Mouse (Mus musculus) CD4-positive helper T cell, adult 2 months (primary cell): ENCODE data around the gene Hmgb2.
A peak's percentile ranks its signal among the peaks of the same experiment; 100 is the strongest.
"Not testable (repeated sequence)": the region's sequence is repeated elsewhere in the genome, so short reads cannot be mapped to it uniquely, and the experiment has no call there.

Source experiments
- DNase-seq: peaks from one replicate; pipeline ENCODE4 v3.0.0-alpha.2; 2012; ENCODE audit warnings: low read depth, missing footprints, low spot score

Gene Hmgb2

DNA sequence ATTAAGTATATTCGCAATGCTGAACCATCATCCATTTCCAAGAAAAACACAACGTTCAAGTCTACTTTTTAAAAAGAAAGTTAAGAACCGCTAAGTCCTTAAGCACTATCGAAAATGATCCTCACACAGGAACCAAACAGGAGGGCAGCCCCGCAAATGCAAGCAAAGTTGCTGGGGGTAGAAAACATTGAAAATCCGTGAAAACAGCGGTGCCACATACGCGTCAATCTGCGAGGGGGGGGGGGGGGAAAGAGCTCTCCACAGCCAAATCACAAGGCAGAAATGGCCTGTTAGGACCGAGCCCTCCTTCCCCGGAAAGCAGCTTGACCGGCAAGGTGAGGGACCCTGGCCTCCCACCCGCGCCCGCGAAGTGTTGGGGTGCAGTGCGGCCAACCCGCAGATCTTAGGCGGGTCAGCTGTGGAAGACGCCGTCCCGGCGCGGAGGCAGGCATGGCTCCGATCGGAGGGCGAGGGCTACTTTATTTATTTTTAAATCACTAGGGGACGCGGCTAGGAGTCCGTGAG lies 854 bp upstream of the Hmgb2 start:
- DNase-seq: no peak

DNA sequence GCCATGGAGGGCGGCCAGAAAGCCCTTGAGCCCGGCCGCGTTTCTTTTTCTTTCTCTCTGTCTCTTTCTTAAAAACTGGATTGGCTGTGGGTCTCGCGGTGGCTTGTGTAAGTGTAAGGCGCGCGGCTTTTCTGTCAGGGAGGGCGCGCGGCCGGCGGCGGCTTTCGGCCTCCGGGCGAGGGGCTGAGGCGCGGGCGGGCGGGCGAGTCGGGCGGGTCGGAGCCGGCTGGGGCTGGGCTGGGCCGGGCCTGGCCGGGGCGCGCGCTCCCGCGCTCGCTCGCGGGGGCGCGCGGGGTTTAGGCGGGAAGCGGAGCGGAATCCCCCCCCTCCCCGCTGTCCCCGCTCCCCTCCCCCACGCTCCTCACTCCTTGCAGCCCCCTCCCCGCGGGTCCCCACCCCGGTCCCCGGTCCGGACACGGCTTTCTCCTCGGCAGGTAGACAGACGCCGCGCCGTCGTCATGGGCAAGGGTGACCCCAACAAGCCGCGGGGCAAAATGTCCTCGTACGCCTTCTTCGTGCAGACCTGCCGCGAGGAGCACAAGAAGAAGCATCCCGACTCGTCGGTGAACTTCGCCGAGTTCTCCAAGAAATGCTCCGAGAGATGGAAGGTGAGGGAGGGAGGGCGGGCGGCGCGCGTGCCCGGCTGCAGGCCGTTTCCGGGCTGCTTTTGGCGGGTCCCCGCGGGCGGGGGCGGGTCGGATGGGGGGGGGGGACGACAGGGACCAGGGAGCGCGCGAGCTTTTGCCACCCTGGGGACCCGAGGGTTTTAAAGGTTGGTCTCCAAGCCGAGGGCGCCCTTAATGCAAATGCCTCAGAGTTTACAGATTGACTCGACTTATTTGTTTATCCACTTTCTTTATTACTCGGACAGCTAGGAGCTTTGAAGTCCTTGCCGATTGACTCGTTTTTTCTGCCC lies 692 bp downstream of the Hmgb2 start:
- peak; percentile 66 for DNase-seq

DNA sequence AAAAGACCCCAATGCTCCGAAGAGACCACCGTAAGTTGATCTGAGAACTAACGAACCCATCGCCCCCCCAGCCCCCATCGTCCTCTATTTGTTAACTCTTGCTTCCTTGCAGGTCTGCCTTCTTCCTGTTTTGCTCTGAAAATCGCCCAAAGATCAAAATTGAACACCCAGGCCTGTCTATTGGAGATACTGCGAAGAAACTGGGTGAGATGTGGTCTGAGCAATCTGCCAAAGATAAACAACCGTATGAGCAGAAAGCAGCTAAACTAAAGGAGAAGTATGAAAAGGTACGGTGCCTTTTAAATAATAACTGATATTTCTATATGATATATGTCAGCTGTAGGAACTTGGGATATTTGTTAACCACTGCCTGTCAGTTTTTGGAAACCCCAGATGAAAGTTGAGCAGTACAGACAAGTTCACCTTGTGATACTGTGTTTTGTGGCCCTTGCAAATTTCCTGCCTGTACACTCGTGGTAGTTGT lies 1.5 kb downstream of the Hmgb2 start:
- DNase-seq: peak; percentile 29

DNA sequence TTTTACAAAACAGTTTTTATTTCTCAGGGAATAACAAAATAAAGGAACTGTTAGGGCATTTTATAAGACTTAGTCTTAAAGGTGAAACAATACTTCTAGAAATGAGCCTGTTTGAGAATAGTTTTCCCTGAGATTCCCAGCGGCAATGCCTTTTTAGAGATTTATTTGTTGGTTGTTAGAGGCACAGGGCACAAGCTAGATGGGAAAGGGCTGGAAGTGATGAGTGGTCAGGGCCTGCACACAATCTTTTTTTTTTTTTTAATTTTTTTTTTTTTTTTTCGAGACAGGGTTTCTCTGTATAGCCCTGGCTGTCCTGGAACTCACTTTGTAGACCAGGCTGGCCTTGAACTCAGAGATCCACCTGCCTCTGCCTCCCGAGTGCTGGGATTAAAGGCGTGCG lies 5.0 kb downstream of the Hmgb2 start:
- not testable (repeated sequence) for DNase-seq

DNA sequence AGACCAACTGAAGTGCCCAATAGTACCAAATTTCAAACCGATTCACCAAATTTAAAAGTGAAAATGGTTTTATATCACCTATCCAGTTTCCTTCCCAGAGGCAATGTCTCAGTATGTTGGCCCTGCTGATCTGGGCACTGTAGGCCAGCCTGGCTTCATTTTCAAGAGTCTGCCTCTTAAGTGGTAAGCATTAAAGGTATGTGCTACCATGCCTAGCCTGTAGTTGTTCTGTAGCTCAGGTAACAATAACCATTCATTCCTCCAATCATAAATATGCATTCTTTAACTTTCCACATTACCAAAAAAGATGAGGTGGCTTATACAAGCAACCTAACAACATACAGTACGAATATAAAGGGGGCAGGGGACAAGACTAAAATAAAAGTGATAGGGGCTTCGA lies 6.0 kb downstream of the Hmgb2 start:
- DNase-seq: no peak

DNA sequence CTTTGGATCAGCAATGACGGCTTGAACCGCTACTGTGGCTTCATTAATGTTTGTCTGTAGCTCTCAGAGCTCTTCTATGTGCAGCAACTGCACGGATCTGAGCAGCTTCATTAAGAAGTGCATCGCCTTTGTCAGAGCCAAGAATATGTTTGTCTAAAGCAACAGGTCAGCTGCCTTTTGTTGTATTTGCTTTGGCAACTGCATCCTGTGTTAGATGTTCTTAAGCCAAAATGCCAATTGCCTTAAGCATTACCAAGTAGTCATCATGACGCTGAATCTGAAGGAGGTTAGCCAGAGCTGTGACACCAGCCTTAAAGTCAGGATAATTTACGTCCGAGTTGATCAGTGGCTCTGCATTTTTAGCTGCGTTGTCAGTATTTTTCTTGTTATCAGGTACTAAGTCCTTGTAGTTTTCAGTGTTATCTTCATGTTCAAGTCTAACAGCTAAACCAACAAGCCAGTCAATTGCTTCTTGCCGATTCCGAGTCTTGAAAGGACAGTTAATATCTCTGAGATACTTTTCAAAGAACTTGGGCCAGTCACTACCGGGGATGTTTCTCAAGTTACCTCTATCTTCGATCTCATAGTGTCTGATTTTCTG lies 8.6 kb downstream of the Hmgb2 start:
- no peak for DNase-seq

DNA sequence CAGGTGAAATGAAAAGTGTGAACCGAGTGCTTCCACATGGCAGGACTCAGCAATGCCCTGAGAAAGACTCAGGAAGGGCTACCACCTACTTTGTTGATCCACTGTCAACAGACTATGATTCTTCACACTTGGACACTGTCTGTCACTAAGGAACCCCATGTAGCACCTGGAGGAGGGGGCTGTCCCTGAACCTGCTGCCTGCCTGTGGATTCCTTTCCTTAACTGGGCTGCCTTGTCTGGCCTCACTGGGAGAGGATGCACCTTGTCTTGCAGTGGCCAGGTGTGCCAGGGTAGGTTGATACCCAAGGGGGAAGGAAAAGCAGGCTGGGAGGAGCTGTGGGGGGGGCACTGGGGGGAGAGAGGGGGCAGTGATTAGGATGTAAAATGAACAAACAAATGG lies 16.3 kb downstream of the Hmgb2 start:
- no peak for DNase-seq

DNA sequence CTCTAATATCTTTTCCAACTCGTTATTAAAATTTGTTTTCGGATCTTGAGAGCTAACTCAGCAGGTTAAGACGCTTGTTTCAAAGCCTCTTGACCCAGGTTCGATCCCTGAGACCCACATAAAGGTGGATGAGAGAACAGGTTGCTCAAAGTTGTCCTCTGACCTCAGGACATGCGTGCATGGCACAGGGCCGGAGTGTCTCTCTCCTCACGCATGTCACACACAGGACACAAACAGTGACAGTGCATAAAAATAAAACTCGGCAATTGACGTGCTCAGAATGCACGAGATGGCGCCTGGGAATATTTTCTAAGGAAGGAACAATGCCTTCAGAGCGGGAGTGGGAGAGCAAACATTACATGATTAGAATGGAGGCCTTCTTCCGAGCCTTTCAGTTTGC lies 18.5 kb downstream of the Hmgb2 start:
- no peak for DNase-seq

DNA sequence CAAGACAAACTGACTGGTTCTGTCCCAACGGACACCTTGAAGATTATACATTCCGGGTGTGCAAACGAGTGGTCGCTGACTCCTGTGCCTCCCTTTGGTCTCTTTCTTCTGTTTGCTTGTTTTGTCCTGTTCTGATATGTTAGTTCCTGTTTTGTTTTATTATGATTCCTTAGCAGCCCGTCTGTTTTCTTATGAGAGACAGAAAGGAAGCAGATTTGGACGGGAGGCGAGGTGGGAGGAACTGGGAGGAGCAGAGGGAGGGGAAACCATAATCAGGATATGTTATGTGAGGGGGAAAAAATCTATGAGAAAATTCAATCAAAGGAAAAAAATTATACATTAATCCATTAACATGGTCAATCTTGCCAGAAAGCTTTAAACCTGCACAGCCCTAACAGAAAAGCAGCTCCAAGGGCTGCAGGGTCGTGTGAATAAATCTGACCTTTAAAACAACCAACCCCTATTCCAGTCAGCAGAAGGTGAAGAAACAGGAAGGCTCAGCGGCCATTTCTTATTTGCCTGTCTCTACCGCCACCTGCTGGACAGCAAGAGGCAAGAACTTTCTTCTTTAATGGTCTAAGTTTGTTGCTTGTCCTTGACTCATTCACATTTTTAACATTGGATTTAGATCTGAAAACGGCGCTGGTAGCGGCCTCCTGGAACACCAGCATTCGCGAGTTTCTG lies 19.1 kb downstream of the Hmgb2 start:
- peak; percentile 80 for DNase-seq

DNA sequence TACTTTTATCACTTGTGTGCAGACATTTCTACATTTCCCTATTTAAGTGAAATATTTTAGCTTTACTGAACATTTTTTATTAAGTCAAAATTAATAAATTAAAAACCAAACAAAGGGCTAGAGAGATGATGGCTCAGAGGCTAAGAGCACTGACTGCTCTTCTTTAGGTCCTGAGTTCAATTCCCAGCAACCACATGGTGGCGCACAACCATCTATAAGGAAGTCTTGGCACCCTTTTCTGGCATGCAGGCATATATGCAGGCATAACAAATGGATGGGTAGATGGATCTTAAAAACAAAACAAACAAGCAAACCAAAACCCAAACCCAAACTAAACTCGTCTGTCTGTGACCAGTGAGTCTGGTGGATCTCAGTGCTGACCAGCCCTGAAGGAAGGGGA lies 20.5 kb downstream of the Hmgb2 start:
- peak; percentile 18 for DNase-seq

DNA sequence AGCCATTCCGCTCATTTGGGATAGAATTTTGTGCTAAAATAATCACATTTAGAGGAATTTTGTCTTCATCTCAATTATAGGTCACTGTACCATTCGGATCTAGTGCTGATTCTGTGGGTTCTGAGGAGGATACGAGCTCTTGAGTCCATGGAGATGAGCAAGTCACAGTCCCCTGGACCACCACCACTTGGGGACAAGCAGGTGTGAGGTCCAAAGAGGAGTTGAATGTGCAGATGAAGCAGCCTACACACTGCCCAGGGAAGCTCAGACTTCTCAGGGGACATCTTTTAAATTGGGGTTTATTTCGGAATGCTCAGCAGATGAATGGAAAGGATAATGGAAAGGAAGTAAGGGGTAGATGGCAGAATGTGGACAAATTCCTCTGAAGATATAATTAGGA lies 21.4 kb downstream of the Hmgb2 start:
- DNase-seq: no peak

DNA sequence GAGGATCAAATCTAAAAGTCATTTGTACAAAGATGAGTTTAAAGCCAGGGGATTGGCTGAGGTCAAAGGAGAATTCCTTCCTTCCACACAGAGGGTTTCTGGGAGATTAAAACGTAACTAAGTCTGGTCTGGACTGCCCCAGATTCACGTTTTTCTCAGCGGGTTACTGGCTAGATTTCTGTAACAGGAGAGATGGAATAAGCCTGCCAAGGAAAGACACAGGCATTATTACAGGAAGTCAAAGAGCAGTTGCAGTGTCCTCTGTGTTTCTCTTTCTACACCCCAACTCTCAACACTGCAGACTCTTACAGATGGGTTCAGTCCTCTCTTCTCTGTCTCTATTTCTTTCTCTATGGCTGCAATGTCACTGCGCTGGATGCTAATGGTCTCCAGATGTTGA lies 22.8 kb downstream of the Hmgb2 start:
- no peak for DNase-seq

DNA sequence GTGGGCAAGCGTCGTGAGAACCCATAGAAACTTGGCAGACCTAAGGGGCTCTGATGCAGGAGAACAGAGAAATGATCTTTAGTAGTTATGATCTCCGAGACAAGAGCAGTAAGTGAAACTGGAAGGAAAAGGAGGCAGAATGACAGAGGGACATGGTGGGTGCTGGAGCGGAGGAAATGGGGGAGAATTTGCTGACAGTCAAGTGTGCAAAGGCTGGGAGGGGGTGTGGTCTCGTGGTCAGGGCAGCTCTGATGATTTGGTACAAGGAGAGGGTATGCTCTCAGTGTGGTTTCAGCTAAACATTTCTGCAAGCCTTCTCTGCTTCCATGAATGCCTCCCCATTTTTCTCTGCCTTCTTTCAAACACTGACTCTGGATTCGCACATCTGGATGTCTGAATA lies 24.5 kb downstream of the Hmgb2 start:
- DNase-seq: no peak

DNA sequence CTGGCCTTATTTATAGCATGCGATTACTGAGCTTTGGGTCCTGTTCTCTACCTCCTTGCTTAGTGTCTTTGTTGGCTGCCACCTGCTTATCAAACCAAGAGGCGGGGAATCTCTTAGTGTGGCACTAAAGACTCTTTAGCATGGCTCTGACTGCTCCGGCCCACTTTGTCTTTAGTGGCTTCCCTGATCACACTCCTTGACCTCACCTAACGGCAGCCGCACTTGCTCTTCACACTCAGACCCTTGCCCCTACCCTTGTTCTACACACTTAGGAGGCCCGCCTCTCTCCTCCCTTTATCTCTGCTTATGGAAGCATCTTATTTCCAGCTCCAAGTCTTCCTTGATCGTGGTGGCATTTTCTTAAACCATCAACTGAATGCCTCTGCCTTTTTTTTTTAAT lies 26.9 kb downstream of the Hmgb2 start:
- DNase-seq: no peak

DNA sequence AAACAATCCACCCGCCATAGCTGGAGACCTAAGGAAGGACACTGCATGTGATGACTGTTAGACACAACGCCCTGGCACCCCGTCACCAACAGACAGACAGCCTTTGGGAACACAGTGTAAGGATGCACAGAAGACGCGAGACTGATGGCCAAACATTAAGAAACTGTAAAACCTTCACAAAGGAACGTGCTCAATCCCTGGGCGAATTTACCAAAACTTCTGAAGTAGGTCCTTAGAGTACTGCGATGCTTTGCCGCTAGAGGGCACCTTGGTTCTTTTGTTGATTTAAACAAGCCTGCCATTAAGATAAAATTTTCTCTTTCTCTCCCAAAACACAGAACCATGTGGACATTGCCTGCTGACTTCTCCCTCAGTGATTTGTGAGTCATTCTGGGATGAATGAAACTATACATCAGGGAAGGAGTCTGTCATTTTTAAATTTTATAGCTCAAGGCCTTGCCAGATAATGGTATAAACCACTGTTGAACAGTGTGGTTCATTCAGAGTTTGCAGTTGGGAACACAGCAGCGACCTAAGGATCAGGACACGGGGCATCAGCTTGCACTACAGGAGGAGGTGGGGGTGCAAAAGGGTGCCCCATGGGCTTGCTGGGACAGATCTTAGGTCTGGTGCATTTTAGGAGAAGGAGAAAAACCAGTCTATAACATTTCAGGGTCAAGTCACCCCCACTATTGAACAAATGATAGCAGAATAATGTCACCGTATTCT lies 28.6 kb downstream of the Hmgb2 start:
- peak; percentile 61 for DNase-seq

DNA sequence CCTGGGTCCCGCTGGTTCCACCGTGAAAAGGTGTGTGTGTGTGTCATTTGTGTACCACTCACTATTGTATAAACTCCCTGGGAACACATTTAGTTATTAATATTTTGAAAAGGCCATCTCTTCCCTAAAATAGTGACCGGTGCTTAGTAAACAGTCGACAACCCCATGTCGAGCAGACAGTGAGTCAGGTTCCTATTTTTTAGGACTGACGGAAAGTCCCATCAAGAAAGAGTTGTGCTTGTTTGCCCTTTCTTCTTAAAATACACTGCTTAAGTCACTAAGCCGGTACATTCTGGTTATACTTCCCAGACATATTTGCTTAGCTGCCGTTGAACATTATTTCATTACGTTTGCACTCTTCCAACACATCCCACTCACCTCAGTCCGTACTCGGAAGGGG lies 29.2 kb downstream of the Hmgb2 start:
- no peak for DNase-seq

DNA sequence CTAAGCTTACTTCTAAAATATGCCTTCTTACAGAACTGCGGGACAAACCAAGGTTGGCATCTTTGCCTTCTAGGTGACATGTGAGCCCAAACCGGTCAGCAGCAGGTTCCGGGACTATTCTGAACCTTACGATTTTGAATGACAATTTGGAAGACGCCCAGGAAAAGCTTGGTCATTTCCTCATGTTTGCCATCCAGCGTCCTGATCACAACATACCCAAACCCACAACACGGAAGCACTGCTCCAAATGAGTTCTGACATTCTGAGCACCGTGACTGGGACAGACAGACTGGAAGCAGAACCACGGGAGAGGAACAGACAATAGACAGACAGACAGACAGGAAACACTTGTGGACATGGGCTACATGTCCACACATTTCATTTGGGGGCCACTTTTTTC lies 29.7 kb downstream of the Hmgb2 start:
- no peak for DNase-seq

DNA sequence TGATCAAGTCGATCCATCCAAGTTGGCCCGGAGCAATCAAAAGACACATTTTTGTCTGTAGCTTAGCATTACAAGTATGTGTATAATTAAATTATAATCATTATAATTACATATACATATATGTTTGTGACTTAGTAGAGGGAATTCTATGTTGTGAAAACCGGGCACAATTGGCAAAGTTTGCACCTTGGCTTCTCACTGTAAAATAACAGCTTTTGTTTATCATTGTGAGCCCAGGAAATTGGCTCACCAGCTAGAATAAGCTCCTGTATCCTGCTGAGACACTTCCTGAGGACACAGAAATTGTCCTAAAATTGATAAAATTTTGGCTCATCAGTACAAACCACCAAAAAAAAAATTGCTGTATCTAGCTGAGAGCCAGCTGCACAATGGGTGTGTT lies 34.7 kb downstream of the Hmgb2 start:
- no peak for DNase-seq

DNA sequence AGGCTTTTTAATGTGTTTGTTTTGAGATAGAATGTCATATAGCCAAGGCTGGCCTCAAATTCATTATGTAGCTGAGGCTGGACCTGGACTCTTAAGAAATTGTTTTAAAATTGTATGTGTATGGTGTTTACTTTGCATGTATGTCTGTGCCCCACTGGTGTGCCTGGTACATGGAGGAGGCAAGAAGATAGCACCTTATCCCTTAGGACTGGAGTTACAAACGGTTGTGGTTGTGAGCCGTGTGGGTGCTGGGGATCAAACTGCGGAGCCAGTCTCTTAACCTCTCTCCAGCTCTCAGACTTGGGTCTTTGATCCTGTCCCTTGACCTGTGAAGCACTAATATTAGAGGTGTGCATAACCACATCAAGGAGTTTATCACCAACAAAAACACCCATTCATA lies 35.1 kb downstream of the Hmgb2 start:
- no peak for DNase-seq

DNA sequence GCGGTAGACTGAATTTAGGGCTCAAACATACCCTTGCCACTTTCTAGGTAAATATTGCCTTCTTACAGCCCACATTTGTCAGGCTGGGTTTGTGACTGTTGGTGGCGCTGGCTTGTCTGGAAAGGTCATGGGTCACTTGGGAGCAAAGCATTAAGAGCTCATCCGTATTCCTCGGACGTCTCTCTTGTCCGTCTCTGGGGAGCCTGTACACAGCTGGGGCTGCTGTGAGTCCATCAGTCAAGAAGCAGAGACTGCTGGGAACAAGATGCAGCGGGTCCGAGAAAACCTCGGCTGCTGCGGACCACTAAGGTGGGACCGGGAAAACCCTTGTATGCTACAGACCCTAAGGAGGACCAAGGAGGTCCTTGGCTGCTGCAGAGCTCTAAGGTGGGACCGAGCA lies 35.9 kb downstream of the Hmgb2 start:
- no peak for DNase-seq
